Mouse (Mus musculus) left cerebral cortex, adult 2 months (tissue): ENCODE data around the gene Tbc1d9. TPM values are rescaled to one million over a fixed set of nuclear protein-coding genes. Genes with fewer than 3 reads are reported as not detected.

Experiments
- DNase-seq, 2 experiments: peaks; one replicate each; pipeline ENCODE4 v3.0.0; 2021 to 2022; ENCODE audit warnings: low spot score in 2 of 2, mixed read lengths in 1 of 2; ENCODE audit errors: extremely low spot score in 1 of 2
- H3K27ac ChIP-seq: fragments of 200-600 bp; 2 replicates; pipeline ENCODE4 v1.8.1; 2022
- H3K4me3 ChIP-seq: fragments of 200-600 bp; 2 replicates; pipeline ENCODE4 v1.8.1; 2022
- CTCF ChIP-seq: fragments of 200-600 bp; IDR thresholded peaks from 2 replicates; pipeline ENCODE4 v1.8.1; 2022; ENCODE audit warnings: antibody characterized with exemption, mild to moderate bottlenecking, moderate library complexity
- intact Hi-C: fragments of 180-260 bp; cut with DNase I; formaldehyde crosslinking; loops from one replicate; pipeline ENCODE4 v1.15.1; 2025
- total RNA-seq, 2 experiments: library from RNA; stranded (reverse); gene quantifications; 2 replicates each; pipeline ENCODE4 v1.2.3; 2021

Tbc1d9 gene
- total RNA-seq, 2 experiments from 2014 or later = 99.1 to 102 TPM

DNA sequence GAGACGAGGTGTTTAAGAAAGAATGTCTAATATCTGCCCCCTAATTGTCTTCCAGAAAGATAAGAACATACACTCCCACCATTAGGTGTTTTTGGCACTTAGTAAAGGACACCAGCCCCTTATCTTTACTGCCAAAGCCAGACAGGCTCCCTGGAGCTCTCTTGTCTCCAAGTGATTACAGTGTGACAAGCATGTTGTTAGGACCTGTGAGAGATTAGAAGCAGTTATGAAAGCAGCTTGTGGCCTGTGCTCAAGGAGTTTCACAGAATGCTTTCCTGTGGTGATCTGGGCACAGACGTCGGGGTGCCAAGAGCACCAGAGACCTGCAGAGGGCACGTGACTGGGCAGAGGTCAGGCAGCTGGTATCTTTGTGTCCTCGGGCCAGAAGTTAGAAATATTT is 49.9 kb downstream of the Tbc1d9 start:
- intact Hi-C loops = no loop called here
- no peak for TF ChIP-seq CTCF
- DNase-seq = no peak
- Histone ChIP-seq H3K27ac (no peak overlapping the region), H3K4me3 (no peak overlapping the region)

GRCm38 (mm10) chr8:83216520-83216919 is 51.4 kb downstream of the Tbc1d9 start:
- TF ChIP-seq CTCF = no peak
- DNase-seq = no peak
- no peak overlapping the region for H3K27ac ChIP-seq
- no peak overlapping the region for H3K4me3 ChIP-seq
- intact Hi-C loops = no loop called here

DNA sequence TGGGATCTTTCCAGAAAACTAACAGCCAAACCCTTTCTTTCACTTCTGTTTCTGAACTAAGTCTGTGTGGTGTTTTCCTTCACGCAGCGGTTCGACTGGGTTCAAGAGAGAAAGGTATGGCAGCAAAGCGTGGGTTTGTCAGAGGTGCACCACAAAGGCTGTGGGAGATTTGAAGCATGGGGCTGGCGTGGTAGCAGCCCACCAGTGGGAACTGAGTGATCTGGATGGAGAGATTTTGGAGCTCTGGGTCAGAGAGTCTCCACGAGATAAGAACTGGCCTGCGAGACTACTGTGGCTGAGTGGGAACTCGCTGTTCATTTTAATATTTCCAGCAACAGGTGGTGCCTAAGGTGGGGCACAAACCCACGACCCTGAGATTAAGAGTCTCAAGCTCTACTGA is 52.0 kb downstream of the Tbc1d9 start:
- no peak overlapping the region for H3K27ac ChIP-seq
- no peak for TF ChIP-seq CTCF
- DNase-seq = no peak
- H3K4me3 ChIP-seq = no peak overlapping the region
- intact Hi-C loops = no loop called here

DNA sequence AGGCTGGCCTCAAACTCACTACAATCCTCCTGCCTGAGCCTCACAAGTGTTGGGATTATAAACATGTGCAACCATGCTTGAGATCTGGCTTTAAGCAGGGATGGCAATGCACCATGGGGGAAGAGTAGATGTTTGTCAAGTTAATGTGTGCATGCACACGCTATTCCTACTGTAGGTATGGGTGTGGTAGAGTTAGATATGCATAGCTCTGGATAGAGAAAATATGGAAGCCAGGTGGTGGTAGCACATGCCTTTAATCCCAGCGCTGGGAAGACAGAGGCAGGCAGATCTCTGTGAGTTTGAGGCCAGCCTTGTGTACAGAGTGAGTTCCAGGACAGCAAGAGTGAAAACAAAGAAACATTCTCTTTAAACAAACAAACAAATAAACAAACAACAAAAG is 52.7 kb downstream of the Tbc1d9 start:
- intact Hi-C loops = no loop called here
- TF ChIP-seq CTCF = no peak
- no peak for DNase-seq
- Histone ChIP-seq H3K27ac (no peak overlapping the region), H3K4me3 (no peak overlapping the region)

DNA sequence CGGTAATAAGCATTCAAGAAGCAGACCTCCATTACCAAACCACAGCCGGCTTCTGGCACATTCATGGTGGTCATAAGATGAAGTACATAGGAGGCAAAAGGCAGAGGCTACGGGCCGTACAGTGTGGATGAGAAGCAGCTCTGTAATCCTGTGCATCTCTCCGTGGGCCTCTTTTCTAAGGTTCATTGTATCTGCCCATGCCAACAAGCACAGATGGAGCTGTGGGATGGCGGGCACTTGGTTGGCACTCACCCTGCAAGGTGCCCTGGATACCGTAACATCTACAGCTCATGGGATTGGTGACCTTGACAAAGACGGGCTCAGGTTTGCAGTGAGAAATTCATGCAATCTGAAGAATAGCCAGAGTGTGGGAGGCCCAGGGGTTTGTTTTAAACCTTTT is 54.2 kb downstream of the Tbc1d9 start:
- H3K27ac ChIP-seq = no peak overlapping the region
- no peak overlapping the region for H3K4me3 ChIP-seq
- intact Hi-C loops = no loop called here
- TF ChIP-seq CTCF = no peak
- DNase-seq = no peak

GRCm38 (mm10) chr8:83220746-83221145 is 55.6 kb downstream of the Tbc1d9 start:
- no peak for TF ChIP-seq CTCF
- intact Hi-C loops = no loop called here
- no peak for DNase-seq

DNA sequence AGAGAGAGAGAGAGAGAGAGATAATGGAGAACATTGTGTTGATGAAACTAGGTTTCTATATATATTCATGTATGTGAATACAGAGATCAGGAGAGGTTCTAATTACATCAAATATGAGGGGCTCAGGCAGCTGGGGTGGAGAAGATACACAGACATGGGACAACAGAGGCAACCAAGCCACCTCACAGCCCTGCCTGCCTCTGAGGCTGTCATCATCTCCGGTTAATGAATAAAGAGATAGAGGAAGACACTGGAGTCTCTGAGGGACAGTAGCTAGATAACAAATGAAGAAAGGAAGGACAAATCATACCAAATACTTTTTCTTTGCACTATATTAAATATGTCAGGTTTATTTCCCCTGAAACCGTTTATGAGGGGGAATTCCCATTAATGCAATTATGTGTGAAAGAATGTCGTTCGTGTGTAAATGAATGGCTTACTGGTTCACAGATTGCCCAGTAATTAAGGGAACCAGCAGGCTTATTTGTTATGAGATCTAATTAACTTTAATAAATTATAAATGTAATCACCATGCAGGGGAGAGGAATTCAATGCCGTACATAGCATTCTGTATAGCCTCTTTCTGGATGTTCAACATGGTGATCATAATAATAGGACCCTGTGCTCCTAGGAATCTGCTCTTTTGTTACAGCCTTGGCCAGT is 59.7 kb downstream of the Tbc1d9 start:
- DNase-seq = no peak
- intact Hi-C loops = no loop called here
- Histone ChIP-seq H3K27ac (no peak overlapping the region), H3K4me3 (no peak overlapping the region)
- TF ChIP-seq CTCF = no peak

More at GRCm38 (mm10) chr8:83220746-83221145, 55.6 kb downstream of the Tbc1d9 start:
- no peak overlapping the region for H3K4me3 ChIP-seq
- H3K27ac ChIP-seq = no peak overlapping the region

DNA sequence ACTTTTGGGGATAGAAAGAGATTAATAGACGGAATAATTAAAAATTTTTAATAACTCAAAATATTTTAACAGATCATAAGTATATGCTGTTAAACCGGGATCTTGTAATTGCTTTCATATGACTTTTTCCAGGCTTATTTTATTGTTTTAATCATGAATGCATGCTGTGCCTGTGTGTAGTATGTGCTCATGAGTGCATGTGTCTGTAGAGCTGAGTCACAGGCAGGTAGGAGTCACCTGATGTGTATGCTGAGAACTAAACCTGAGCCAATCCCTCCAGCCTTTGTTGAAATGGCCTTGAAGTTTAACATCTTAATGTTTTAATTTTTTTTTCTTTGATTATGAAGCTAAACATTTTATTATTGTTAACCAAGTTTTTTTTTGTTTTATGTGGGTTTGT is 60.4 kb downstream of the Tbc1d9 start:
- no peak for DNase-seq
- H3K27ac ChIP-seq = no peak overlapping the region
- no peak overlapping the region for H3K4me3 ChIP-seq
- TF ChIP-seq CTCF = no peak
- intact Hi-C loops = no loop called here

DNA sequence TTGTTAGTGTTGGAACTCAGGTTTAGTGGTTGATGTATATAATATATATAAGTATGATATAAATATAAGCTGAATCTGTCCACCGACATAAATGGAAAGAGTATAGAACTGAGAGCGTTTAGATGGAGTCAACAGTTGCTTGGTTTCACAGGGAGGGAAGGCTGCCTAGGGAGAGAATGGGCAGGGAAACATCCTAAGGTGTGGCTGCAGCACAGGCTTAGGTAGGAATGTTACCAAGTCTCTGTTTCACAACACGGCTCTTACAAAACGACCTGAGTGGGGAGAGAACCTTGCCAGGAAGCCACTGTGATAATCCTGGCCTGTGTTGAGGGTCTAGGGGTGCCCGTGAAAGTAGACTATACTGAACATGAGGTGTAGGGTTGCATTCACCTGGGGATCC is 62.2 kb downstream of the Tbc1d9 start:
- no peak overlapping the region for H3K4me3 ChIP-seq
- no peak overlapping the region for H3K27ac ChIP-seq
- no peak for DNase-seq
- intact Hi-C loops = no loop called here
- TF ChIP-seq CTCF = no peak

DNA sequence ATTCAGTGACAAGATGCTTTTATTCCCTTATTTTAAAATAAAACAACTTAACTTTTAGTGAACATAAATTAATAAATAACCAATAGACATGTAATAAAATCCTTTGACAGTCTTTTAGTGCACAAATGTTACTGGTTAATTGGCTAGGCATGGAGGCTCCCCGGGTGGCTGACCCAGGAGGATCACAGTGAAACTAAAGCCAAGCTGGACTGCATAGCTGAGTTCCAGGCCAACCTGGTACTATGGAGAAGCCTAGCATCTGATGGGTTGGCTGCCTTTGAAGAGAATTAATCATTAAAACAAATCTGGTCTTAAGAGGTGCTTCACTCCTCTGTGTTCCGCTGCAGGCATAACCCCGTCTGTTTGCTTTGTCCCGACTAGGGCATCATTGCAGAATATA is 67.9 kb downstream of the Tbc1d9 start:
- H3K27ac ChIP-seq = no peak overlapping the region
- H3K4me3 ChIP-seq = no peak overlapping the region
- no peak for DNase-seq
- intact Hi-C loops = no loop called here
- no peak for TF ChIP-seq CTCF

GRCm38 (mm10) chr8:83239341-83239740 is 74.2 kb downstream of the Tbc1d9 start:
- DNase-seq = no peak
- no peak overlapping the region for H3K4me3 ChIP-seq
- no peak for TF ChIP-seq CTCF
- intact Hi-C loops = no loop called here
- H3K27ac ChIP-seq = no peak overlapping the region

- no peak for TF ChIP-seq CTCF
- Histone ChIP-seq H3K4me3 (no peak overlapping the region), H3K27ac (peak overlapping the region; percentile 45)
- intact Hi-C loops = no loop called here
- peak; percentile 29 to 40 for DNase-seq
These were observed 79.0 kb downstream of the Tbc1d9 start for GRCm38 (mm10) chr8:83244151-83244550.

GRCm38 (mm10) chr8:83250858-83251257 is 85.7 kb downstream of the Tbc1d9 start:
- intact Hi-C loops = loop anchor here (5.0 kb wide), 1 partner anchor 84 kb away; the partner anchor contains the start of genes Gm10645 and Tbc1d9
- TF ChIP-seq CTCF = no peak
- no peak overlapping the region for H3K4me3 ChIP-seq
- no peak overlapping the region for H3K27ac ChIP-seq
- no peak for DNase-seq
